Mouse (Mus musculus): Measurements from ENCODE around the gene Prh1.
"Not testable (repeated sequence)": the region's sequence is repeated elsewhere in the genome, so short reads cannot be mapped to it uniquely, and the experiment has no call there.

The Prh1 gene

GRCm38 (mm10) chr6:132569509-132569908, at the start of gene Prh1:
TSS of gene Prh1 (plus strand) at chr6:132569809.
- DNase-seq (ENCODE audit: low read depth): not testable (repeated sequence)

- DNase-seq (ENCODE audit: low read depth): not testable (repeated sequence)
Observed at GRCm38 (mm10) chr6:132595613-132596012, 26.0 kb downstream of the Prh1 start, which contains the start of gene Prp2. TSS of gene Prp2 (plus strand) at chr6:132595913.

Data from NIH3T3 (cell line).